Mouse (Mus musculus) CH12.LX (cell line): ENCODE measurements around the gene Olfr642. TPM values are rescaled to one million over a fixed set of nuclear protein-coding genes. Genes with fewer than 3 reads are reported as not detected.

Experiments
- DNase-seq: peaks from one replicate; pipeline ENCODE4 v3.0.0-alpha.2; 2013; ENCODE audit errors: extremely low read depth
- H3K27ac ChIP-seq: 2 replicates; pipeline ENCODE4 v1.5.1; 2012; ENCODE audit warnings: low read depth, mild to moderate bottlenecking, control low read depth, moderate library complexity; ENCODE audit not compliant: insufficient read depth
- H3K27me3 ChIP-seq: replicated peaks from 2 replicates; pipeline ENCODE3; 2012; ENCODE audit warnings: inconsistent platforms
- H3K36me3 ChIP-seq, 2 experiments: replicated peaks in 1 of 2; 2 replicates each; pipeline versions ENCODE3 to v1.6.1; 2012; ENCODE audit warnings: inconsistent platforms in 1 of 2, low read length in 1 of 2, mild to moderate bottlenecking in 1 of 2, mixed read lengths in 1 of 2, moderate library complexity in 1 of 2; ENCODE audit not compliant: control insufficient read depth in 1 of 2, insufficient read depth in 1 of 2
- H3K4me1 ChIP-seq, 2 experiments: 2 replicates each; pipeline ENCODE4 v1.6.1; 2012; ENCODE audit warnings: inconsistent platforms in 1 of 2, moderate library complexity in 1 of 2; ENCODE audit not compliant: insufficient read depth in 2 of 2, control insufficient read depth in 1 of 2
- H3K4me2 ChIP-seq: 2 replicates; pipeline ENCODE4 v1.6.1; 2012; ENCODE audit warnings: low read depth, mild to moderate bottlenecking, control low read depth; ENCODE audit not compliant: poor library complexity, insufficient read depth, severe bottlenecking
- H3K4me3 ChIP-seq, 3 experiments: fragments of 150-350 bp in 1 of 3; sonication (generic) in 1 of 3; replicated peaks in 1 of 3; 2 replicates each; pipeline versions ENCODE3 to v1.5.1; 2011 to 2012; ENCODE audit warnings: low read depth in 2 of 3, low read length in 2 of 3, mild to moderate bottlenecking in 2 of 3, moderate library complexity in 2 of 3, control low read depth in 1 of 3, improper control_type of control experiment in 1 of 3, inconsistent platforms in 1 of 3, mixed read lengths in 1 of 3; ENCODE audit not compliant: poor library complexity in 1 of 3
- H3K79me2 ChIP-seq: replicated peaks from 2 replicates; pipeline ENCODE4 v1.6.1; 2012; ENCODE audit warnings: mild to moderate bottlenecking, moderate library complexity; ENCODE audit not compliant: control insufficient read depth, poor library complexity, insufficient read depth, severe bottlenecking; ENCODE audit errors: extremely low read depth
- H3K9ac ChIP-seq: 2 replicates; pipeline ENCODE4 v1.6.1; 2012; ENCODE audit warnings: low read depth, mild to moderate bottlenecking, control low read depth, moderate library complexity; ENCODE audit not compliant: insufficient read depth
- H3K9me3 ChIP-seq: replicated peaks from 2 replicates; pipeline ENCODE3; 2012; ENCODE audit warnings: low read length, inconsistent platforms, mixed read lengths
- CTCF ChIP-seq, 2 experiments: IDR thresholded peaks in 1 of 2; conservative IDR thresholded peaks in 1 of 2; 2 replicates each; pipeline ENCODE4 v1.5.1; 2011 to 2012; ENCODE audit warnings: low read depth in 2 of 2, low read length in 2 of 2, improper control_type of control experiment in 1 of 2, inconsistent platforms in 1 of 2, mild to moderate bottlenecking in 1 of 2, moderate library complexity in 1 of 2
- E2F4 ChIP-seq: IDR thresholded peaks from 2 replicates; pipeline ENCODE4 v1.6.1; 2011; ENCODE audit warnings: low read depth, low read length, improper control_type of control experiment; ENCODE audit not compliant: insufficient replicate concordance
- ELF1 ChIP-seq: IDR thresholded peaks from 2 replicates; pipeline ENCODE4 v1.6.1; 2014; ENCODE audit warnings: low read depth, mild to moderate bottlenecking, inconsistent platforms, low read length, improper control_type of control experiment
- IRF4 ChIP-seq: IDR thresholded peaks from 2 replicates; pipeline ENCODE4 v1.6.1; 2014; ENCODE audit warnings: low read depth, mild to moderate bottlenecking, inconsistent platforms, low read length, improper control_type of control experiment
- JUN ChIP-seq: IDR thresholded peaks from 2 replicates; pipeline ENCODE4 v1.6.1; 2011; ENCODE audit warnings: low read depth, mild to moderate bottlenecking, low read length, improper control_type of control experiment, moderate library complexity; ENCODE audit not compliant: insufficient read depth
- JUND ChIP-seq: conservative IDR thresholded peaks from 2 replicates; pipeline ENCODE4 v1.6.1; 2011; ENCODE audit warnings: low read depth, low read length, improper control_type of control experiment
- KAT2A ChIP-seq: IDR thresholded peaks from 2 replicates; pipeline ENCODE4 v1.6.1; 2012; ENCODE audit warnings: low read length, improper control_type of control experiment, inconsistent platforms; ENCODE audit not compliant: insufficient replicate concordance
- MAFK ChIP-seq: IDR thresholded peaks from 2 replicates; pipeline ENCODE4 v1.6.1; 2011; ENCODE audit warnings: low read length, improper control_type of control experiment; ENCODE audit not compliant: insufficient replicate concordance
- MAZ ChIP-seq: IDR thresholded peaks from 2 replicates; pipeline ENCODE4 v1.6.1; 2012; ENCODE audit warnings: low read depth, mild to moderate bottlenecking, inconsistent platforms, low read length, improper control_type of control experiment, moderate library complexity
- MEF2A ChIP-seq: IDR thresholded peaks from 2 replicates; pipeline ENCODE4 v1.6.1; 2014; ENCODE audit warnings: low read depth, mild to moderate bottlenecking, inconsistent platforms, low read length, improper control_type of control experiment, borderline replicate concordance
- NELFE ChIP-seq: IDR thresholded peaks from 2 replicates; pipeline ENCODE4 v1.6.1; 2011; ENCODE audit warnings: low read depth, low read length, improper control_type of control experiment
- POLR2A ChIP-seq: IDR thresholded peaks from 2 replicates; pipeline ENCODE4 v1.6.1; 2011; ENCODE audit warnings: low read depth, mild to moderate bottlenecking, improper control_type of control experiment, low read length
- SIN3A ChIP-seq: IDR thresholded peaks from 2 replicates; pipeline ENCODE4 v1.6.1; 2012; ENCODE audit warnings: low read length, improper control_type of control experiment, inconsistent platforms
- UBTF ChIP-seq: IDR thresholded peaks from 2 replicates; pipeline ENCODE4 v1.6.1; 2012; ENCODE audit warnings: low read depth, mild to moderate bottlenecking, inconsistent platforms, low read length, improper control_type of control experiment, moderate library complexity
- USF1 ChIP-seq: IDR thresholded peaks from 2 replicates; pipeline ENCODE4 v1.6.1; 2014; ENCODE audit warnings: low read depth, mild to moderate bottlenecking, inconsistent platforms, low read length, improper control_type of control experiment
- ZMIZ1 ChIP-seq: IDR thresholded peaks from 2 replicates; pipeline ENCODE4 v1.6.1; 2012; ENCODE audit warnings: low read depth, mild to moderate bottlenecking, inconsistent platforms, low read length, improper control_type of control experiment
- ZNF384 ChIP-seq: IDR thresholded peaks from 2 replicates; pipeline ENCODE4 v1.6.1; 2012; ENCODE audit warnings: low read depth, low read length, improper control_type of control experiment, inconsistent platforms
- dilution Hi-C: fragments of 300-500 bp; cut with MboI; formaldehyde crosslinking; loops from 2 replicates; pipeline ENCODE4 v1.14.3; 2020; ENCODE audit warnings: low sequenced_read_pairs; ENCODE audit not compliant: extremely low pct_unique_long_range_greater_than_20kb, extremely low pct_ligation_motif_present
- in situ Hi-C: fragments of 300-500 bp; cut with MboI; formaldehyde crosslinking; loops from 3 replicates; pipeline ENCODE4 v1.14.3; 2019; ENCODE audit warnings: low sequenced_read_pairs, low pct_ligation_motif_present, low pct_unique_long_range_greater_than_20kb, mixed read lengths
- polyA plus RNA-seq: library from polyadenylated mRNA; unstranded; fragments of >175 nt; gene quantifications from 2 replicates; pipeline ENCODE4 v1.2.1, GENCODE M21; 2012; ENCODE audit warnings: low read depth; ENCODE audit not compliant: insufficient read length
- total RNA-seq, 2 experiments: library from RNA; depleted of rRNA; stranded (reverse); fragments of 300-350 nt in 1 of 2; fragments of >200 nt in 1 of 2; gene quantifications; 2 replicates each; pipeline ENCODE4 v1.2.3; 2012 to 2014

Gene Olfr642
- total and polyA plus RNA-seq, 3 experiments = not detected

DNA sequence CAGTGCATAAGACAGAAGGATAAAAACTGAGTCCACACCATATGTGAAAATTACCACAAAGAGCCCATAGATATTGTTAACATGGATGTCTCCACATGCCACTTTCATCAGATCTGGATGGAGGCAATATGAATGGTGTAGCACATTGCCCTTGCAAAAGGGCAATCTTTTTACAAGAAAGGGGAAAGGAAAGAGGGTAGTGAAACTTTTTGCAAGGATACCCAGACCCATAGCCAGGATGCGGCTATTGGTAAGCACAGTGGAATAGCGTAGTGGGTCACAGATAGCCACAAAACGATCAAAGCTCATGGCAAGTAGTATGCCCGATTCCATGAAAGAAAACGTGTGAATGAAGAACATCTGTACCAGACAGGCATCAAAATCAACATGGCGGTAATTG, 30.8 kb downstream of the Olfr642 start:
- no peak overlapping the region for H3K4me3 ChIP-seq
- H3K9ac ChIP-seq = no peak overlapping the region
- H3K36me3 ChIP-seq = no peaks in the 10 kb centered on the region
- DNase-seq = no peak
- H3K27ac ChIP-seq = no peak overlapping the region
- H3K4me1 ChIP-seq = no peaks in the 10 kb centered on the region
- no peaks in the 10 kb centered on the region for H3K9me3 ChIP-seq
- H3K79me2 ChIP-seq = no peaks in the 10 kb centered on the region
- H3K27me3 ChIP-seq = peaks cover 1% of the 10 kb centered on the region
- dilution Hi-C loops = no loop called here
- no peak for TF ChIP-seq NELFE
- in situ Hi-C loops = no loop called here
- H3K4me2 ChIP-seq = no peak overlapping the region

DNA sequence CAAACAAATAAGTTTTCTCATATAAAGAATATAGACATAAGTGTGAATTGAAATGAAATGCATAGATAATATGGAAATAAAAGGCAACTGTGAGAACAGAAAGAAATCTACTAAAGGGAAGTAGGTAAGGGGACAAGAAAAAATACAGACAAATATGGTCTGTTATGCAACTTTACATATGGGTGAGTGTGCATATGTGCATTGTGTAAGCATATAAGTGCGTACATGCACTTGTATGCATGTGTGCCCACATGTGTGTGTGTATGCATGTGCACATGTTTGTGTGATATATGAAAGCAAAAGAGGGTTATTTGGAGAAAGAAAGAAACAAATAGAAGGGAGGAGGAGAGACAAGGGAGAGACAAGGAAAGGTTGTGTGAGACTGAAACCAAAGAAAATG, 33.5 kb downstream of the Olfr642 start:
- no peak overlapping the region for H3K4me3 ChIP-seq
- DNase-seq = no peak
- in situ Hi-C loops = no loop called here
- no peak for TF ChIP-seq USF1
- no peak for TF ChIP-seq JUN
- TF ChIP-seq MEF2A = no peak
- TF ChIP-seq E2F4 = no peak
- TF ChIP-seq IRF4 = no peak
- TF ChIP-seq ZMIZ1 = no peak
- TF ChIP-seq UBTF = no peak
- TF ChIP-seq NELFE = no peak
- TF ChIP-seq ELF1 = no peak
- TF ChIP-seq SIN3A = no peak
- TF ChIP-seq ZNF384 = no peak
- TF ChIP-seq MAZ = no peak
- no peak for TF ChIP-seq JUND
- no peak for TF ChIP-seq KAT2A
- no peak for TF ChIP-seq POLR2A
- TF ChIP-seq MAFK = no peak
- TF ChIP-seq CTCF (conservative IDR thresholded peaks at IDR 0.05 in 1 of 2, IDR thresholded peaks at IDR 0.05 in 1 of 2; ENCODE audit: low read depth in 2 of 2, low read length in 2 of 2) = no peak
- TF ChIP-seq, all 38 proteins: peak for 0
- Histone ChIP-seq H3K36me3 (no peaks in the 10 kb centered on the region), H3K27ac (no peak overlapping the region), H3K9me3 (no peaks in the 10 kb centered on the region), H3K4me2 (no peak overlapping the region), H3K27me3 (peaks cover 1% of the 10 kb centered on the region), H3K79me2 (no peaks in the 10 kb centered on the region), H3K9ac (no peak overlapping the region), H3K4me1 (no peaks in the 10 kb centered on the region)
- dilution Hi-C loops = no loop called here
